ENCODE assay signal across 11 mouse cellular contexts in genomic region chrX:104013318-104013811, GRCm38 (mm10). TPM values are rescaled to one million over a fixed set of nuclear protein-coding genes. Genes with fewer than 3 reads are reported as not detected.
DNase-seq lines count a peak whose midpoint lies in the region; ATAC-seq lines count a peak whose summit lies in the region.
"Had no signal": no experiment of that assay in that cellular context is flagged by ENCODE, and none has a peak within 500 bp of the region (broad histone marks: within the 10 kb centered on the region; RNA-seq: fewer than 3 reads in every experiment).

No protein-coding gene starts in this region.

- no peaks in the 10 kb centered on the region for H3K36me3 ChIP-seq in forebrain, embryonic 10.5 days (replicated peaks)
- H3K36me3 ChIP-seq in forebrain, embryonic 16.5 days (ENCODE audit: control insufficient read depth, insufficient read depth): no peaks in the 10 kb centered on the region
- no peaks in the 10 kb centered on the region for H3K36me3 ChIP-seq in heart, embryonic 10.5 days
- H3K36me3 ChIP-seq in lung, embryonic 16.5 days (ENCODE audit: control insufficient read depth, insufficient read depth, low read length): no peaks in the 10 kb centered on the region
- H3K36me3 ChIP-seq: liver, embryonic 15.5 days had no signal

- no peaks in the 10 kb centered on the region for H3K4me1 ChIP-seq in forebrain, embryonic 10.5 days
- no peaks in the 10 kb centered on the region for H3K4me1 ChIP-seq in forebrain, embryonic 16.5 days (replicated peaks; ENCODE audit: control insufficient read depth, insufficient read depth, low read length)
- H3K4me1 ChIP-seq in heart, embryonic 10.5 days: peaks cover 4% of the 10 kb centered on the region; the same call in 1 of the 2 replicates
- 0 out of 2 replicates have a peak, but pooled peaks cover 3% of the 10 kb centered on the region for H3K4me1 ChIP-seq in lung, embryonic 16.5 days (replicated peaks; ENCODE audit: control insufficient read depth, insufficient read depth, low read length)
- H3K4me1 ChIP-seq: liver, embryonic 15.5 days had no signal

- no peak overlapping the region for H3K4me3 ChIP-seq in forebrain, embryonic 10.5 days
- no peak overlapping the region for H3K4me3 ChIP-seq in forebrain, embryonic 16.5 days (replicated peaks; ENCODE audit: low read length)
- H3K4me3 ChIP-seq in heart, embryonic 10.5 days: no peak overlapping the region
- no peak overlapping the region for H3K4me3 ChIP-seq in lung, embryonic 16.5 days (ENCODE audit: low read length)
- H3K4me3 ChIP-seq: liver, embryonic 15.5 days had no signal

- 72% methylated on average over 4 of the region's 4 CpGs for WGBS in forebrain, embryonic 10.5 days
- whole genome bisulfite sequencing in forebrain, embryonic 16.5 days: 77% methylated on average over 4 of the region's 4 CpGs
- 44% methylated on average over 4 of the region's 4 CpGs for WGBS in heart, embryonic 10.5 days
- WGBS in lung, embryonic 16.5 days: 38% methylated on average over 4 of the region's 4 CpGs

- no peak overlapping the region for H3K9ac ChIP-seq in forebrain, embryonic 16.5 days (replicated peaks; ENCODE audit: low read depth, low read length)
- no peak overlapping the region for H3K9ac ChIP-seq in lung, embryonic 16.5 days (ENCODE audit: low read length)
- H3K9ac ChIP-seq: forebrain, postnatal 0 days; liver, embryonic 15.5 days had no signal

- no peak for ATAC-seq in forebrain, embryonic 16.5 days
- peak; percentile 16; the same call in 1 of the 2 replicates for ATAC-seq in lung, embryonic 16.5 days (ENCODE audit: low read depth)
- ATAC-seq: forebrain, postnatal 0 days had no signal

- peaks cover 93% of the 10 kb centered on the region for H3K27me3 ChIP-seq in forebrain, embryonic 10.5 days (ENCODE audit: poor library complexity, severe bottlenecking)
- peaks cover 3% of the 10 kb centered on the region; the same call in 1 of the 2 replicates for H3K27me3 ChIP-seq in forebrain, embryonic 16.5 days (replicated peaks; ENCODE audit: control insufficient read depth, insufficient read depth, low read length)
- peaks cover 11% of the 10 kb centered on the region; the same call in 1 of the 2 replicates for H3K27me3 ChIP-seq in heart, embryonic 10.5 days (ENCODE audit: insufficient read depth, poor library complexity, severe bottlenecking)
- H3K27me3 ChIP-seq in lung, embryonic 16.5 days (ENCODE audit: control insufficient read depth, insufficient read depth, low read depth, low read length): no peaks in the 10 kb centered on the region

- peaks cover 5% of the 10 kb centered on the region; the same call in 1 of the 2 replicates for H3K9me3 ChIP-seq in forebrain, embryonic 10.5 days
- H3K9me3 ChIP-seq in forebrain, embryonic 16.5 days (ENCODE audit: control insufficient read depth, low read length): peaks cover 2% of the 10 kb centered on the region; the same call in 1 of the 2 replicates
- no peaks in the 10 kb centered on the region for H3K9me3 ChIP-seq in heart, embryonic 10.5 days
- no peaks in the 10 kb centered on the region for H3K9me3 ChIP-seq in lung, embryonic 16.5 days (ENCODE audit: control insufficient read depth, low read length)
- H3K9me3 ChIP-seq: liver, embryonic 15.5 days had no signal

- peak overlapping the region; percentile 48; the same call in 1 of the 2 replicates for H3K27ac ChIP-seq in forebrain, embryonic 10.5 days
- H3K27ac ChIP-seq in forebrain, embryonic 16.5 days (ENCODE audit: low read length): no peak overlapping the region
- peak overlapping the region; percentile 36; the same call in 1 of the 2 replicates for H3K27ac ChIP-seq in heart, embryonic 10.5 days
- peak overlapping the region; percentile 64 for H3K27ac ChIP-seq in lung, embryonic 16.5 days (ENCODE audit: low read length)
- H3K27ac ChIP-seq: liver, embryonic 15.5 days had no signal

- no peak overlapping the region for H3K4me2 ChIP-seq in forebrain, embryonic 16.5 days (ENCODE audit: low read length)
- no peak overlapping the region for H3K4me2 ChIP-seq in lung, embryonic 16.5 days (ENCODE audit: low read depth, low read length)
- H3K4me2 ChIP-seq: liver, embryonic 15.5 days had no signal

- DNase-seq in forebrain, embryonic 10.5 days (ENCODE audit: extremely low spot score, low spot score): peak; percentile 25
- DNase-seq in A20 (ENCODE audit: low read depth, low spot score): peak; percentile 50
- peak; percentile 78 for DNase-seq in heart, embryonic 10.5 days (ENCODE audit: low spot score)
- no peak for DNase-seq in gastrocnemius, adult 18-20 months (ENCODE audit: low spot score)
- no peak for DNase-seq in thymus, postnatal 25 days
- DNase-seq in cerebellum, adult 8-10 months: no peak
- DNase-seq: cerebellum, adult 9-11 months; forebrain, postnatal 0 days had no signal

RNA-seq across cellular contexts. Expression of gene Rlim, which starts 32.3 kb away (rescaled TPM):
- 39.3 and 39.4 TPM in 2 replicates for polyA plus RNA-seq in forebrain, embryonic 10.5 days (2016; fragmentation: Nextera tagmentation; extraction: Ambion mirVana)
- polyA plus RNA-seq in forebrain, embryonic 16.5 days (2015; fragmentation: Nextera tagmentation; extraction: Ambion mirVana): 36.6 and 38.9 TPM in 2 replicates
- 33.4 and 34.6 TPM in 2 replicates for polyA plus RNA-seq in heart, embryonic 10.5 days (2016; fragmentation: Nextera tagmentation; extraction: Ambion mirVana)
- 48.1 and 50.4 TPM in 2 replicates for polyA plus RNA-seq in lung, embryonic 16.5 days (2015; fragmentation: Nextera tagmentation; extraction: Ambion mirVana)
- total RNA-seq in gastrocnemius, adult 18-20 months (2021): 10 to 100 TPM; 16.9 to 20.3 TPM

Comparison
In these comparisons a context has a peak if more than half of its experiments do, and no peak if none do; other contexts are left out.
1. DNase-seq: peak in forebrain, embryonic 10.5 days (single experiment), A20 (single experiment) and heart, embryonic 10.5 days (single experiment); none in gastrocnemius, adult 18-20 months (single experiment), thymus, postnatal 25 days (single experiment) and cerebellum, adult 8-10 months (single experiment).